Mouse (Mus musculus): ENCODE measurements around the gene Ubxn10. TPM values are rescaled to one million over a fixed set of nuclear protein-coding genes. Genes with fewer than 3 reads are reported as not detected.

The Ubxn10 gene
- total and polyA plus RNA-seq, 2 experiments from 2014 or later, result 3.1 to 6.9 TPM

DNA sequence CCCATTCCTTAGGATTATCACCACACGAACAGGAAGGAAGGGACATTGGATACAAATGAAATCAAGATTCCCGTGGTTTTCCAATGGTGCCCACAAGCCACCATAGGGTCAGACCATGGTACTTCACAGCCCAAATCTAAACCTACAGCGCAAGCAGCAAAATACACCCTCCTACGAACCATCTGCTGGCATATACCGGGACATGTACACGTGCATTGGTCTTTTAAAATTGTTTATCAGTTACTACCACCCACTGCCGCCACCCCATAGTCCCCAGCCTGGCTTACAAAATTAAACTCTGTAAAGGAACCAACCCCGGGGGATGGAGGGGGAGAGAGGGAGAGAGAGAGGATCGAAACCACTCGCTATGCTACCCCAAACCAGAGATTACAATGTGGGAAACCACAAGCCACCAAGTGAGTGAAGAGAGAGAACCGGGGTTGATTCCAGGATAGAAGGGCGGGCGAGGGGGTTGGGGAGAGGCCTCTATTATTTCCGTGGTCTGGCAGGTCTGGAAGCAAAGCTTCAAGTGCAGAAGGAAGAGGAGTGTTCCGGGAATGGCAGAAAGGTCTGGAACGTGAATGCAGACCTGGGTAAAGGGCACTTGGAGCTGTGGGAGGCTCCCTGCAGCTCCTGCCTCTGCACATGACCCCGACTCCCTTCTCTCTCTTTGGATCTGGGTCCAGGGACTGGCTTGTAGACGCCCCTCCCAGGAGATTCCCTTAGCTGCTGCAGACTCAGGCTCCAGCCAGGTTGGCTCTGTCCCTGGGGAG is 12.4 kb downstream of the Ubxn10 start, which contains the start of gene Pla2g2c:
Gene Pla2g2c, plus strand, starts transcription at position 439 of the 773 bp plus-strand sequence.
- H3K4me1 ChIP-seq (ENCODE audit: insufficient read depth, low read length), result peaks cover 24% of the 10 kb centered on the region
- H3K27me3 ChIP-seq (ENCODE audit: insufficient read depth, low read length), result no peaks in the 10 kb centered on the region
- DNase-seq (ENCODE audit: low spot score) (no peak), ATAC-seq (no peak)
- H3K36me3 ChIP-seq (ENCODE audit: insufficient read depth, low read length), result no peaks in the 10 kb centered on the region
- 48% methylated on average over 18 of the region's 18 CpGs for WGBS
- H3K4me3 ChIP-seq (ENCODE audit: low read length), result peak within 1 kb of the TSS; percentile 24
- H3K9ac ChIP-seq (replicated peaks; ENCODE audit: low read length), result peak within 1 kb of the TSS; percentile 43; the same call in 1 of the 2 replicates
- peak within 1 kb of the TSS; percentile 54 for H3K4me2 ChIP-seq (ENCODE audit: low read depth, low read length)
- no peaks in the 10 kb centered on the region for H3K9me3 ChIP-seq (ENCODE audit: low read length)
- H3K27ac ChIP-seq, result peak within 1 kb of the TSS; percentile 68
- TF ChIP-seq CTCF (IDR thresholded peaks at IDR 0.05; ENCODE audit: low read depth), result no peak

- Histone ChIP-seq H3K36me3 (ENCODE audit: insufficient read depth, low read length) (no peaks in the 10 kb centered on the region), H3K27me3 (ENCODE audit: insufficient read depth, low read length) (no peaks in the 10 kb centered on the region), H3K4me3 (ENCODE audit: low read length) (no peak overlapping the region), H3K27ac (peak overlapping the region; percentile 68), H3K4me1 (ENCODE audit: insufficient read depth, low read length) (peaks cover 24% of the 10 kb centered on the region), H3K9me3 (ENCODE audit: low read length) (no peaks in the 10 kb centered on the region), H3K9ac (replicated peaks; ENCODE audit: low read length) (no peak overlapping the region), H3K4me2 (ENCODE audit: low read depth, low read length) (peak overlapping the region; percentile 54; the same call in 1 of the 2 replicates)
- 47% methylated on average over 15 of the region's 15 CpGs for WGBS
- ATAC-seq (no peak), DNase-seq (ENCODE audit: low spot score) (no peak)
- TF ChIP-seq CTCF (IDR thresholded peaks at IDR 0.05; ENCODE audit: low read depth), result no peak
Observed at GRCm38 (mm10) chr4:138723493-138724281, 13.3 kb downstream of the Ubxn10 start.

GRCm38 (mm10) chr4:138719264-138719596 is 17.7 kb downstream of the Ubxn10 start:
- Histone ChIP-seq H3K27me3 (ENCODE audit: insufficient read depth, low read length) (no peaks in the 10 kb centered on the region), H3K4me3 (ENCODE audit: low read length) (no peak overlapping the region), H3K9ac (replicated peaks; ENCODE audit: low read length) (no peak overlapping the region), H3K27ac (no peak overlapping the region), H3K36me3 (ENCODE audit: insufficient read depth, low read length) (no peaks in the 10 kb centered on the region), H3K4me1 (ENCODE audit: insufficient read depth, low read length) (peaks cover 5% of the 10 kb centered on the region), H3K9me3 (ENCODE audit: low read length) (no peaks in the 10 kb centered on the region), H3K4me2 (ENCODE audit: low read depth, low read length) (no peak overlapping the region)
- WGBS, result 70% methylated on average over 5 of the region's 5 CpGs
- ATAC-seq (no peak), DNase-seq (ENCODE audit: low spot score) (no peak)
- TF ChIP-seq CTCF (IDR thresholded peaks at IDR 0.05; ENCODE audit: low read depth), result no peak

GRCm38 (mm10) chr4:138718586-138719263 is 18.2 kb downstream of the Ubxn10 start:
- Histone ChIP-seq H3K27me3 (ENCODE audit: insufficient read depth, low read length) (no peaks in the 10 kb centered on the region), H3K4me3 (ENCODE audit: low read length) (no peak overlapping the region), H3K4me2 (ENCODE audit: low read depth, low read length) (no peak overlapping the region), H3K27ac (no peak overlapping the region), H3K4me1 (ENCODE audit: insufficient read depth, low read length) (no peaks in the 10 kb centered on the region; the same call in 1 of the 2 replicates), H3K36me3 (ENCODE audit: insufficient read depth, low read length) (no peaks in the 10 kb centered on the region), H3K9ac (replicated peaks; ENCODE audit: low read length) (no peak overlapping the region), H3K9me3 (ENCODE audit: low read length) (no peaks in the 10 kb centered on the region)
- TF ChIP-seq CTCF (IDR thresholded peaks at IDR 0.05; ENCODE audit: low read depth), result no peak
- no peak for DNase-seq (ENCODE audit: low spot score)
- WGBS, result 86% methylated on average over 5 of the region's 5 CpGs
- ATAC-seq, result no peak

- 82% methylated on average over 9 of the region's 9 CpGs for WGBS
- H3K4me2 ChIP-seq (ENCODE audit: low read depth, low read length), result no peak overlapping the region
- no peak for TF ChIP-seq CTCF (IDR thresholded peaks at IDR 0.05; ENCODE audit: low read depth)
Observed at GRCm38 (mm10) chr4:138716697-138717096, 20.3 kb downstream of the Ubxn10 start.

GRCm38 (mm10) chr4:138714186-138714585 is 22.8 kb downstream of the Ubxn10 start:
- Histone ChIP-seq H3K27me3 (ENCODE audit: insufficient read depth, low read length) (no peaks in the 10 kb centered on the region), H3K36me3 (ENCODE audit: insufficient read depth, low read length) (no peaks in the 10 kb centered on the region), H3K4me3 (ENCODE audit: low read length) (no peak overlapping the region), H3K4me1 (ENCODE audit: insufficient read depth, low read length) (peaks cover 13% of the 10 kb centered on the region), H3K27ac (no peak overlapping the region), H3K4me2 (ENCODE audit: low read depth, low read length) (no peak overlapping the region), H3K9me3 (ENCODE audit: low read length) (no peaks in the 10 kb centered on the region), H3K9ac (replicated peaks; ENCODE audit: low read length) (no peak overlapping the region)
- 79% methylated on average over 1 of the region's 1 CpGs for WGBS
- DNase-seq (ENCODE audit: low spot score) (no peak), ATAC-seq (no peak)
- TF ChIP-seq CTCF (IDR thresholded peaks at IDR 0.05; ENCODE audit: low read depth), result no peak

More at GRCm38 (mm10) chr4:138716697-138717096, 20.3 kb downstream of the Ubxn10 start:
- no peak overlapping the region for H3K4me3 ChIP-seq (ENCODE audit: low read length)
- no peaks in the 10 kb centered on the region for H3K9me3 ChIP-seq (ENCODE audit: low read length)
- H3K27me3 ChIP-seq (ENCODE audit: insufficient read depth, low read length), result no peaks in the 10 kb centered on the region
- no peak overlapping the region for H3K9ac ChIP-seq (replicated peaks; ENCODE audit: low read length)
- no peaks in the 10 kb centered on the region for H3K36me3 ChIP-seq (ENCODE audit: insufficient read depth, low read length)
- no peak overlapping the region for H3K27ac ChIP-seq
- H3K4me1 ChIP-seq (ENCODE audit: insufficient read depth, low read length), result no peaks in the 10 kb centered on the region
- DNase-seq (ENCODE audit: low spot score) (no peak), ATAC-seq (no peak)

Data from hindbrain, postnatal 0 days (tissue).